Mouse (Mus musculus) layer of hippocampus, postnatal 14 days (tissue): ENCODE measurements around the gene Sspn. TPM values are rescaled to one million over a fixed set of nuclear protein-coding genes. Genes with fewer than 3 reads are reported as not detected.
A peak's percentile ranks its signal among the peaks of the same experiment; 100 is the strongest.

Experiments
- DNase-seq, 2 experiments: peaks; one replicate each; pipeline ENCODE4 v3.0.0; 2021 to 2022; ENCODE audit warnings: low spot score in 2 of 2, mixed read lengths in 1 of 2
- total RNA-seq, 2 experiments: library from RNA; stranded (reverse); gene quantifications; 2 replicates each; pipeline ENCODE4 v1.2.3; 2021

Gene Sspn
- total RNA-seq, 2 experiments from 2014 or later = 5.2 to 5.9 TPM

- DNase-seq = no peak
Observed at GRCm38 (mm10) chr6:145923594-145923993, 7.8 kb upstream of the Sspn start.

- peak; percentile 71 to 87 for DNase-seq
Observed at GRCm38 (mm10) chr6:145934001-145934696, 2.7 kb downstream of the Sspn start.

- DNase-seq = peak in 1 of 2 experiments; percentile 7
Observed at GRCm38 (mm10) chr6:145934697-145935240, 3.3 kb downstream of the Sspn start.

- no peak for DNase-seq
Observed at GRCm38 (mm10) chr6:145935912-145936311, 4.5 kb downstream of the Sspn start.

- no peak for DNase-seq
Observed at GRCm38 (mm10) chr6:145936511-145936910, 5.1 kb downstream of the Sspn start.

- DNase-seq = no peak
Observed at GRCm38 (mm10) chr6:145940852-145941251, 9.4 kb downstream of the Sspn start.

GRCm38 (mm10) chr6:145942263-145942966 lies 11.0 kb downstream of the Sspn start:
- DNase-seq = no peak

GRCm38 (mm10) chr6:145943414-145943813 lies 12.0 kb downstream of the Sspn start:
- DNase-seq = no peak

GRCm38 (mm10) chr6:145945700-145946344 lies 14.4 kb downstream of the Sspn start:
- DNase-seq = no peak

GRCm38 (mm10) chr6:145949049-145949448 lies 17.6 kb downstream of the Sspn start:
- no peak for DNase-seq

- no peak for DNase-seq
Observed at GRCm38 (mm10) chr6:145950626-145951025, 19.2 kb downstream of the Sspn start.

- no peak for DNase-seq
Observed at GRCm38 (mm10) chr6:145952594-145952993, 21.2 kb downstream of the Sspn start.

GRCm38 (mm10) chr6:145953121-145953896 lies 21.9 kb downstream of the Sspn start:
- no peak for DNase-seq

- DNase-seq = no peak
Observed at GRCm38 (mm10) chr6:145957427-145957965, 26.1 kb downstream of the Sspn start.

- no peak for DNase-seq
Observed at GRCm38 (mm10) chr6:145958070-145958469, 26.6 kb downstream of the Sspn start.

GRCm38 (mm10) chr6:145961047-145961446 lies 29.6 kb downstream of the Sspn start:
- DNase-seq = no peak

- DNase-seq = no peak
Observed at GRCm38 (mm10) chr6:145963966-145964365, 32.5 kb downstream of the Sspn start.

GRCm38 (mm10) chr6:145967693-145968092 lies 36.3 kb downstream of the Sspn start:
- no peak for DNase-seq

GRCm38 (mm10) chr6:145968301-145968818 lies 36.9 kb downstream of the Sspn start:
- peak in 1 of 2 experiments; percentile 22 for DNase-seq

GRCm38 (mm10) chr6:145968821-145969220 lies 37.4 kb downstream of the Sspn start:
- DNase-seq = no peak

GRCm38 (mm10) chr6:145969572-145969971 lies 38.1 kb downstream of the Sspn start:
- no peak for DNase-seq
